Mouse (Mus musculus): Measurements from ENCODE around the gene Wdfy3. TPM values are rescaled to one million over a fixed set of nuclear protein-coding genes. Genes with fewer than 3 reads are reported as not detected.

Gene Wdfy3
- polyA plus RNA-seq, 2 experiments, result 3.8 to 5.0 TPM

DNA sequence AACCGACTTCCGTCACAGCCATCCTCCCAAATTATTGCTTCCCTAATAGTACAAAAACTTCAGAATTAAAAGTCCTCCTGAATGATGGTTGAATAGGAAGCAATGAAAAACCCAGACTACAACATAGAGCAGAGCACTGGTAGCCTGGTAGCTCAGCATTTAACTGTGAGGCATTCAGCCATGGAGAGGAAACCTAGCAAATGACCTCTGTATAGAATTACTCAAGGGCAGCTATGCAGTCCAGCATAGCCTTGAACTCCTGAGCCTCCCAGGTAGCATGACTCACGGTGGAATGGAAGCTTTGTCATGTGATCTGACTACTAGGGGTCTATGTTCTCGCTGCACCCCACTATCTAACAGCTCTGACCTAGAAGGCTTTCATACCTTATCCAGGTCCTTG is 189.8 kb downstream of the Wdfy3 start:
- no peak overlapping the region for H3K4me3 ChIP-seq (ENCODE audit: insufficient read depth in 1 of 2, low read depth in 2 of 2, low read length in 2 of 2)
- DNase-seq (ENCODE audit: low read depth in 3 of 3, low spot score in 3 of 3) (no peak), ATAC-seq (ENCODE audit: insufficient read depth) (no peak)
- TF ChIP-seq EP300 (IDR thresholded peaks at IDR 0.05; ENCODE audit: low read depth) (no peak), CTCF (IDR thresholded peaks at IDR 0.05; ENCODE audit: low read depth) (no peak)
- H3K27me3 ChIP-seq (ENCODE audit: control insufficient read depth, insufficient read depth, low read length), result no peaks in the 10 kb centered on the region
- no peaks in the 10 kb centered on the region for H3K9me3 ChIP-seq (ENCODE audit: control insufficient read depth, low read length)
- H3K36me3 ChIP-seq (replicated peaks; ENCODE audit: control insufficient read depth, insufficient read depth, low read depth), result peaks cover 18% of the 10 kb centered on the region; the same call in 1 of the 2 replicates
- no peak overlapping the region for H3K27ac ChIP-seq
- H3K4me1 ChIP-seq (replicated peaks; ENCODE audit: control insufficient read depth in 2 of 2, insufficient read depth in 2 of 2, low read length in 1 of 2), result no peaks in the 10 kb centered on the region
- no peak overlapping the region for H3K4me2 ChIP-seq (ENCODE audit: low read depth)
- H3K9ac ChIP-seq (replicated peaks), result no peak overlapping the region
- WGBS (ENCODE audit: insufficient replicate concordance), result 74% methylated on average over 4 of the region's 4 CpGs

DNA sequence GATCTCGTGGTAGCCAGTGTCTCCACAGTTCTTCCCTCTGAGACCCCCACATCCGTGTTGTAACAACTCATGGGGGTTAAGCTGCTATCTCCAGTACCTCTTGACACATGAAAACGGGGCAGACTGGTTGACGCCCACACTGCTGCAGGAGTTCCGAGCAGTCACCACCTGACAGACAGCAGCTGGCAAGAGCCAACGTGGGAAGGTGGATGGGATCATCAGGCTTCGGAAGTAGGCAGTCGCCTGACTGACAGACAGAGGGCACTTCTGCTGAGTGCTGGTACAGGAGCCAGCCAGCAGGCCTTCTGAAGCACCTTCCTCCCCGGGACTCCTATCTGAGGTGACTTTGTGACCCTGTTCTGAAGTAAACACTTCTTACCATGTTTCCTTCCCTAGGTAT is 191.3 kb downstream of the Wdfy3 start:
- H3K9ac ChIP-seq (replicated peaks), result no peak overlapping the region
- DNase-seq (ENCODE audit: low read depth in 3 of 3, low spot score in 3 of 3), result no peak
- TF ChIP-seq CTCF (IDR thresholded peaks at IDR 0.05; ENCODE audit: low read depth) (no peak), EP300 (IDR thresholded peaks at IDR 0.05; ENCODE audit: low read depth) (no peak)
- ATAC-seq (ENCODE audit: insufficient read depth), result no peak
- H3K4me3 ChIP-seq (ENCODE audit: insufficient read depth in 1 of 2, low read depth in 2 of 2, low read length in 2 of 2), result no peak overlapping the region
- peaks cover 9% of the 10 kb centered on the region; the same call in 1 of the 2 replicates for H3K36me3 ChIP-seq (replicated peaks; ENCODE audit: control insufficient read depth, insufficient read depth, low read depth)
- no peak overlapping the region for H3K27ac ChIP-seq
- H3K27me3 ChIP-seq (ENCODE audit: control insufficient read depth, insufficient read depth, low read length), result no peaks in the 10 kb centered on the region
- H3K4me2 ChIP-seq (ENCODE audit: low read depth), result no peak overlapping the region
- H3K4me1 ChIP-seq (replicated peaks; ENCODE audit: control insufficient read depth in 2 of 2, insufficient read depth in 2 of 2, low read length in 1 of 2), result no peaks in the 10 kb centered on the region
- 75% methylated on average over 9 of the region's 9 CpGs for WGBS (ENCODE audit: insufficient replicate concordance)
- H3K9me3 ChIP-seq (ENCODE audit: control insufficient read depth, low read length), result no peaks in the 10 kb centered on the region

DNA sequence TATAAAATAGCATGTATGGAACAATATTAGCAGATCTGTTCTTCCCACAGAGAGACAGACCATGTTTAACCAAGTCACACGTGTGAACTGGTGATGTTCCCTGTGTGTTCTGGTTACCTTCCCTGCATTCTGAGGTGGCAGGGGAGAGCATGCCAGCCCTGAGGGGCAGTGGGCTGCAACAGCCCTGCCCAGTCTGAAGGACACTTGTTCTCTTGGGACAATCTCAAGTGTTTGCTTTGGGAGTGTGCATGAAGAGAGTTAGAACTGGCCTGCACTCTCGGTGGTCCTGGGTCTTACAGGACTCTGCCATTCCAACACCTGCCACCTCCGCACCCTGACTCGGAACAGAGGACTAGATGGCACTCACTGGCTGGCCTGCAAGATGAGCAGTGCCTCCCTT is 193.5 kb downstream of the Wdfy3 start:
- no peaks in the 10 kb centered on the region for H3K4me1 ChIP-seq (replicated peaks; ENCODE audit: control insufficient read depth in 2 of 2, insufficient read depth in 2 of 2, low read length in 1 of 2)
- H3K27ac ChIP-seq, result no peak overlapping the region
- H3K4me3 ChIP-seq (ENCODE audit: insufficient read depth in 1 of 2, low read depth in 2 of 2, low read length in 2 of 2), result no peak overlapping the region
- no peak for TF ChIP-seq CTCF (IDR thresholded peaks at IDR 0.05; ENCODE audit: low read depth)
- TF ChIP-seq EP300 (IDR thresholded peaks at IDR 0.05; ENCODE audit: low read depth), result no peak
- 74% methylated on average over 4 of the region's 4 CpGs for WGBS (ENCODE audit: insufficient replicate concordance)
- H3K9ac ChIP-seq (replicated peaks), result no peak overlapping the region
- DNase-seq (ENCODE audit: low read depth in 3 of 3, low spot score in 3 of 3) (no peak), ATAC-seq (ENCODE audit: insufficient read depth) (no peak)
- H3K36me3 ChIP-seq (replicated peaks; ENCODE audit: control insufficient read depth, insufficient read depth, low read depth), result peaks cover 4% of the 10 kb centered on the region; the same call in 1 of the 2 replicates
- H3K27me3 ChIP-seq (ENCODE audit: control insufficient read depth, insufficient read depth, low read length), result no peaks in the 10 kb centered on the region
- H3K4me2 ChIP-seq (ENCODE audit: low read depth), result no peak overlapping the region
- H3K9me3 ChIP-seq (ENCODE audit: control insufficient read depth, low read length), result no peaks in the 10 kb centered on the region

DNA sequence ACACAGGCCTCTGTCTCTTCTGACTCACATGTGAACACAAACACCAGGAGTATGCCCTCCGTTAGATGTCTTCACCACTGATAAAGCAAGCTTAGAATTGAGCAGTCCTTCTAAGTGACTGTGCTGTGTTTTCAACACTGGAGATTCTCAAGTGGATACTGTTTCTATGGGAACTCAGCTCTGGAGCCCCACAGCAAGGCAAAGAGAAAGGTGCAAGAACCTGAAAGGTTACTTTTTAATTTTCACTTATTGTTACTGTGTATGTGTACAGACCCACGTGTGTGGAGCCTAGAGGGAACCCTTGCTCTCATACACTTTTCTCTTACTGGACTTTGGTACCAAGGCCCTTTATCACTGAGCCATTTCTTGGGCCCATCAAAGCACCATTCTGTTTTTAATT is 203.0 kb downstream of the Wdfy3 start:
- Histone ChIP-seq H3K4me3 (ENCODE audit: insufficient read depth in 1 of 2, low read depth in 2 of 2, low read length in 2 of 2) (no peak overlapping the region), H3K4me2 (ENCODE audit: low read depth) (no peak overlapping the region), H3K36me3 (replicated peaks; ENCODE audit: control insufficient read depth, insufficient read depth, low read depth) (peaks cover 14% of the 10 kb centered on the region), H3K27me3 (ENCODE audit: control insufficient read depth, insufficient read depth, low read length) (no peaks in the 10 kb centered on the region), H3K4me1 (replicated peaks; ENCODE audit: control insufficient read depth in 2 of 2, insufficient read depth in 2 of 2, low read length in 1 of 2) (no peaks in the 10 kb centered on the region), H3K9ac (replicated peaks) (no peak overlapping the region), H3K27ac (no peak overlapping the region), H3K9me3 (ENCODE audit: control insufficient read depth, low read length) (no peaks in the 10 kb centered on the region)
- no peak for DNase-seq (ENCODE audit: low read depth in 3 of 3, low spot score in 3 of 3)
- TF ChIP-seq EP300 (IDR thresholded peaks at IDR 0.05; ENCODE audit: low read depth), result no peak
- TF ChIP-seq CTCF (IDR thresholded peaks at IDR 0.05; ENCODE audit: low read depth), result no peak
- WGBS (ENCODE audit: insufficient replicate concordance), result 78% methylated on average over 2 of the region's 2 CpGs
- ATAC-seq (ENCODE audit: insufficient read depth), result no peak

DNA sequence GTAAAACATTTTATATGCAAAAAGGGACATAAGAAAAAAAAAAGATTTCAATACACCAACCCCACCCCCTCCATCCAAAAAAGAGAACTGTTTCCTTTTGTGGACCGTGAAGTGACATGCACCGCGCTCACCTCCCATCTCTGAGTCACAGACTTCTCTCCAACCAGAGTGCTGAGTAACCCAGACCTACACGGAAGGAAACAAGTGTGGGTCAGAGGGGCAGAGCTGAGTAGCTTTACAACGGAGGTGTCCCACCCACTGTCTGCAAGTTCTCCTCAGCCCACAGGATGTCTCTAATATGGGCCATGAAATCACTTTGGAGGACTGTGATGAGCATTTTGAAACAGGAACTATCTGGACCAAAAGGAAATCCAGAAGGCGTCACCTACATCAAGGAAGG is 205.8 kb downstream of the Wdfy3 start:
- H3K9me3 ChIP-seq (ENCODE audit: control insufficient read depth, low read length), result no peaks in the 10 kb centered on the region
- no peak overlapping the region for H3K9ac ChIP-seq (replicated peaks)
- H3K4me3 ChIP-seq (ENCODE audit: insufficient read depth in 1 of 2, low read depth in 2 of 2, low read length in 2 of 2), result no peak overlapping the region
- DNase-seq (ENCODE audit: low read depth in 3 of 3, low spot score in 3 of 3), result no peak
- H3K27me3 ChIP-seq (ENCODE audit: control insufficient read depth, insufficient read depth, low read length), result no peaks in the 10 kb centered on the region
- no peaks in the 10 kb centered on the region for H3K4me1 ChIP-seq (replicated peaks; ENCODE audit: control insufficient read depth in 2 of 2, insufficient read depth in 2 of 2, low read length in 1 of 2)
- H3K4me2 ChIP-seq (ENCODE audit: low read depth), result no peak overlapping the region
- no peak overlapping the region for H3K27ac ChIP-seq
- H3K36me3 ChIP-seq (replicated peaks; ENCODE audit: control insufficient read depth, insufficient read depth, low read depth), result peaks cover 12% of the 10 kb centered on the region
- TF ChIP-seq CTCF (IDR thresholded peaks at IDR 0.05; ENCODE audit: low read depth), result no peak
- TF ChIP-seq EP300 (IDR thresholded peaks at IDR 0.05; ENCODE audit: low read depth), result no peak
- 73% methylated on average over 6 of the region's 6 CpGs for whole genome bisulfite sequencing (ENCODE audit: insufficient replicate concordance)
- ATAC-seq (ENCODE audit: insufficient read depth), result no peak
